Mouse (Mus musculus) ES-Bruce4 (cell line): ENCODE measurements at regions not wholly inside any gene's neighbourhood (a gene's known extent, or its start where the extent isn't known, plus 50 kb on each side); places are given as distances from the start of the nearest gene placed in this dataset.
A peak's percentile ranks its signal among the peaks of the same experiment; 100 is the strongest.

Experiments used
- H3K27ac ChIP-seq: 2 replicates; pipeline ENCODE4 v1.5.1; 2012; ENCODE audit warnings: low read length, inconsistent platforms; ENCODE audit not compliant: insufficient read depth
- H3K27me3 ChIP-seq: 2 replicates; pipeline ENCODE4 v1.6.1; 2012; ENCODE audit warnings: mild to moderate bottlenecking, low read length, inconsistent platforms; ENCODE audit not compliant: control insufficient read depth, poor library complexity, insufficient read depth, severe bottlenecking
- H3K36me3 ChIP-seq: 2 replicates; pipeline ENCODE4 v1.6.1; 2012; ENCODE audit warnings: inconsistent platforms, mild to moderate bottlenecking, low read length, moderate library complexity; ENCODE audit not compliant: control insufficient read depth, poor library complexity, insufficient read depth, severe bottlenecking
- H3K4me1 ChIP-seq: one replicate; pipeline ENCODE4 v1.8.1; 2011; ENCODE audit warnings: low read length; ENCODE audit not compliant: control insufficient read depth, insufficient read depth
- H3K4me3 ChIP-seq: 2 replicates; pipeline ENCODE4 v1.5.1; 2011; ENCODE audit warnings: low read depth, mild to moderate bottlenecking, low read length
- H3K9ac ChIP-seq: 2 replicates; pipeline ENCODE4 v1.6.1; 2012; ENCODE audit warnings: low read depth, mild to moderate bottlenecking, inconsistent platforms; ENCODE audit not compliant: poor library complexity, severe bottlenecking
- H3K9me3 ChIP-seq: replicated peaks from 2 replicates; pipeline ENCODE4 v1.6.1; 2012; ENCODE audit warnings: mild to moderate bottlenecking, low read length, inconsistent platforms; ENCODE audit not compliant: control insufficient read depth, poor library complexity, insufficient read depth, severe bottlenecking
- CTCF ChIP-seq: IDR thresholded peaks from one replicate; pipeline ENCODE4 v1.8.1; 2011; ENCODE audit warnings: low read depth, low read length
- EP300 ChIP-seq: IDR thresholded peaks from 2 replicates; pipeline ENCODE4 v1.6.1; 2011; ENCODE audit warnings: low read depth, low read length; ENCODE audit not compliant: insufficient read depth
- POLR2A ChIP-seq: IDR thresholded peaks from one replicate; pipeline ENCODE4 v1.8.1; 2011; ENCODE audit warnings: low read length; ENCODE audit not compliant: insufficient read depth

- Histone ChIP-seq H3K27ac (no peak overlapping the region), H3K4me1 (no peaks in the 10 kb centered on the region)
- no peak for TF ChIP-seq EP300
Observed at GRCm38 (mm10) chr6:31659901-31660300, 96.1 kb upstream of the Podxl start.

GRCm38 (mm10) chr6:31658447-31659199 is 94.8 kb upstream of the Podxl start:
- H3K27me3 ChIP-seq, result no peaks in the 10 kb centered on the region
- no peak overlapping the region for H3K9ac ChIP-seq
- H3K27ac ChIP-seq, result no peak overlapping the region
- H3K36me3 ChIP-seq, result no peaks in the 10 kb centered on the region
- no peak for TF ChIP-seq POLR2A
- TF ChIP-seq CTCF, result no peak
- no peak for TF ChIP-seq EP300
- no peaks in the 10 kb centered on the region for H3K4me1 ChIP-seq
- no peak overlapping the region for H3K4me3 ChIP-seq
- H3K9me3 ChIP-seq, result no peaks in the 10 kb centered on the region

More at GRCm38 (mm10) chr6:31659901-31660300, 96.1 kb upstream of the Podxl start:
- no peaks in the 10 kb centered on the region for H3K36me3 ChIP-seq
- H3K4me3 ChIP-seq, result no peak overlapping the region
- H3K27me3 ChIP-seq, result no peaks in the 10 kb centered on the region
- H3K9ac ChIP-seq, result no peak overlapping the region
- H3K9me3 ChIP-seq, result no peaks in the 10 kb centered on the region

DNA sequence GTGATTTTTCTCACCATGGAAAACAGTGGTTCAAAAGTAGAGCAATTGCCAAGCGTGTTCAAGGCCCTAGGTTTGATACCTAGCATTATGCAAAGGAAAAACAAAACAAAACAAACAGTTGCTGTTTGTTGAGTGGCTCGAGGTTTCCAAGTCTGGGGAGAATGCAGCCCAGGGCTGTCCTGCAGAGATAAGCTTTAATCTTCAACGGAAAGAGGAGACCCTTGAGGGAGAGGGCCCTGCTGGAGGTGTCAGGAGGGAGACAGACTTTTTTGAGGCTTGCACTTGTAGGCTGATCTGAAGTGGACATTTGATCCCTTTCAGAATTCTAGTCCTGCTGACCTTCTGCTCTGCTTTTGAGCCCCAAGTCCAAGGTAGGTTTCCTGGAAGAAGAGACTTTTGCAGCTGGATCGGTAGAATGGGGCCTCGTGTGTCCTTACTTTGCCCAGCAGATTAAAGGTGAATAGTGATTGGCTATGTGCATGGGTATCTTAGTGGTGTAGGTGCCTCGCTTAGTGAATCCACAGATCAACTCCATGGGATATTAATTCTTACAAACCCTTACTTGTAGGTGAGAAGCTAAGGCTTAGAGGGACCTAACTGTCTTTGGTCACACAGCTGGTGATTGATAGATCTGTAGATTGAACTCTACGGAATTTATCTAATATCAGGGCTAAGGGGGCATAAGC is 87.2 kb upstream of the Podxl start:
- no peaks in the 10 kb centered on the region for H3K36me3 ChIP-seq
- H3K9ac ChIP-seq, result no peak overlapping the region
- H3K9me3 ChIP-seq, result no peaks in the 10 kb centered on the region
- TF ChIP-seq CTCF (no peak), POLR2A (no peak), EP300 (no peak)
- H3K27ac ChIP-seq, result no peak overlapping the region
- H3K4me3 ChIP-seq, result no peak overlapping the region
- H3K27me3 ChIP-seq, result no peaks in the 10 kb centered on the region
- no peaks in the 10 kb centered on the region for H3K4me1 ChIP-seq

DNA sequence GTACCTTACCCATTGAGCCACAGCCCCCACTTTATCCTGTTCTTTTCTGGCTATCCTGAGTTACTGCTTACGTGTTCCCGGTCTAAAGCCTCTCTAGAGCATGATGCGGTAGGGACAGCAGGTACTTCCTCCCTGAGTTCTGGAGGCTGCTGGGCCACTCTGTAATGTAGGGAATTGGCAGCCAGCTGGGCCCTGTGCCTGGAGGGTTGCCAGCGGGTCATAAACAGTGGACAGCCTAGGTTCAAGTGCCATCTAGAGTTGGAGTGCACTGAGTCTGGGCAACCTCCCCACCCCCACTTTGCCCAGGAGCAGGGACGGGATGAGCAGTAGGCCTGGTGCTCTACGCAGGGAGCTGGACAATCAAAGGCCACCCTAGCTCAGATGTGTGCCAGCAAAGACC is 81.5 kb upstream of the Podxl start:
- no peak overlapping the region for H3K27ac ChIP-seq
- H3K9me3 ChIP-seq, result no peaks in the 10 kb centered on the region
- peaks cover 6% of the 10 kb centered on the region for H3K4me1 ChIP-seq
- no peaks in the 10 kb centered on the region for H3K27me3 ChIP-seq
- no peak overlapping the region for H3K9ac ChIP-seq
- H3K36me3 ChIP-seq, result no peaks in the 10 kb centered on the region
- no peak overlapping the region for H3K4me3 ChIP-seq
- no peak for TF ChIP-seq CTCF
- no peak for TF ChIP-seq EP300
- TF ChIP-seq POLR2A, result no peak

DNA sequence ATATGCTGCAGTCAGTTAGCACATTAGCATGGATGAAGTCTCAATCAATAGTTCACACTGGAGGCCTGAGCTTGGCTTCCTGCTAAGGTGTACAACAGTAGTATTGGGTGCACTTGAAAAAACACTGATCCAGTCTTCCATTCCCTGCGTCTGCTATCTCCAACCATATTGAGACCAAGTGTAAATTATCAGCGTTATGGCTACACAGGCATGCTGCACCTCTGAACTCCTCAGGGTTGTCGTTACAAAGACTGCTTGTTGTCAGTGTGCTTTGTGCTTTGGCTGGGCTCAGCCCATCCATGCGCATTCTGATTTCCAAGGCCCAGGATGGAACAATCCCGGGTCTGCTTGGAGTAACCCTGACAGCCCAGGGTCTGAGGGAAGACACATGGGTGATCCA is 80.7 kb upstream of the Podxl start:
- Histone ChIP-seq H3K4me1 (peaks cover 6% of the 10 kb centered on the region), H3K9ac (no peak overlapping the region), H3K36me3 (no peaks in the 10 kb centered on the region), H3K9me3 (no peaks in the 10 kb centered on the region), H3K27me3 (no peaks in the 10 kb centered on the region), H3K27ac (no peak overlapping the region), H3K4me3 (no peak overlapping the region)
- TF ChIP-seq EP300, result no peak
- no peak for TF ChIP-seq CTCF
- TF ChIP-seq POLR2A, result no peak

DNA sequence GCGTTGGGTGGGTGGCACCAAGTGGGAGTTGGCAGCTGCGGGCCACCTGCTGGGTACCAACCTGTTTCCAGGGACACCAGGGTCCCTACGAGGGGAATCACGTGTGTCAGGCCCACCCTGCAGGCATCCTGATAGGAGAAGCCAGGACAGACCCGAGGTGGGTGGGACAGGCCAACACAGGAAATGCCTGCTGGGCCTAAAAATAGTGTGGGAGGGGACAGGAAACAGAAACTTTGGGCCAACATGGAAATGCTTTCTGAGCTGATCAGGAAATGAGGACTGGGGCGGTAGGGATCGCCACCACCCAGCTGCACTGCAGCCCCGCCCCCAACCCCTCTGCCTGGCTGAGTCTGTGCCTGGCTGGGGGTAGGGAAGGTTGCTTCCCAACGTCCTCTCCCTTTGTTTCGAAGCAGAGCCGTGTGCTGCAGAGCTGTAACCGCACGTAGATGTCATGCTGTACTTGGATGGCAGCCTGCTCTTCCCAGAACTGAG is 78.7 kb upstream of the Podxl start:
- H3K9ac ChIP-seq, result 0 out of 2 replicates have a peak overlapping the region, but pooled peaks have one; percentile 3
- no peaks in the 10 kb centered on the region for H3K36me3 ChIP-seq
- TF ChIP-seq EP300 (peak; percentile 84), CTCF (no peak), POLR2A (peak; percentile 22)
- H3K27ac ChIP-seq, result peak overlapping the region; percentile 51
- H3K4me3 ChIP-seq, result peak overlapping the region; percentile 23
- H3K27me3 ChIP-seq, result no peaks in the 10 kb centered on the region
- H3K4me1 ChIP-seq, result peaks cover 6% of the 10 kb centered on the region
- H3K9me3 ChIP-seq, result no peaks in the 10 kb centered on the region
